Mouse (Mus musculus): ENCODE results near the gene Lemd1. TPM values are rescaled to one million over a fixed set of nuclear protein-coding genes. Genes with fewer than 3 reads are reported as not detected.

Gene Lemd1
- 19.1 and 22.6 TPM in 2 replicates for polyA plus RNA-seq (2015; fragmentation: Nextera tagmentation; extraction: Ambion mirVana)

DNA sequence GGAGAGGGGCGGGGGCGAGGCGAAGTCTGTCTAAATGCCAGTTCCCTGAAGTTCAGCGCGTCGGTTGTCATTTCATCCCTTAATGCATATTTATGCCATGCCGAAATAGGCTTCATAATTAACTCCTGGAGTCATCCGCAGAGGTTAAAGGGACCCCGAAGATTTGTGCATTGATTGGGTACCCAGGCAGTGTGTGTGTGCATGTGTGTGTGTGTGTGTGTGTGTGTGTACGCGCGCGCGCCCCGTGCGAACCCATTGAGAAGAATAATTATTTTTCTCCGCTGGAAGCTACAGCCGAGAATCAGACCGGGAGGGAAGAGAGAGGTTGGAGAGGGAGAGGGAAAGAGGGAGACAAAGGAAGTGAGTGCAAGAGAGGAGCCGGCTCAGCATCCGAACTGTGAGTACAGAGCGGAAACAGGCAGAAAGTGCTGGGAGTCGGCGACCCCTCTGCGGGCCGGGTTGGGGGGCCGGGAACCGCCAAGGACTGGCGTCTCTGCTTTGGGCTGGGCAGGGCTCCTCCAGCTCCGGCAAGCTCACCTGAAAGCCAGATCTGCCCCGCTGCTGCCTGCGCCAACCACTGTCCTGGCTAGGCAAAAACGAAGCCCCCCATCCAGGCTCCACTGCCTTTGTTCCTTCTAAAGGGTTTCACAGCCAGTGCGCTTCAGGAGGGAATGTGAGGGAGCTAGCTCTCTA, at the start of gene Lemd1, which contains the start of gene AC124108.1:
TSS of gene Lemd1 (plus strand) at position 339 of the 693 bp plus-strand sequence.
TSS of gene AC124108.1 (plus strand) at position 365 of the 693 bp plus-strand sequence.
- H3K9me3 ChIP-seq: no peaks in the 10 kb centered on the region
- H3K4me2 ChIP-seq: peak within 1 kb of the TSS; percentile 86
- peaks cover 22% of the 10 kb centered on the region for H3K27me3 ChIP-seq
- peak within 1 kb of the TSS; percentile 97 for H3K9ac ChIP-seq
- peak within 1 kb of the TSS; percentile 100 for H3K27ac ChIP-seq (replicated peaks)
- peaks cover 65% of the 10 kb centered on the region for H3K4me1 ChIP-seq (replicated peaks)
- 1% methylated on average over 34 of the region's 34 CpGs for WGBS
- H3K36me3 ChIP-seq: no peaks in the 10 kb centered on the region
- H3K4me3 ChIP-seq: peak within 1 kb of the TSS; percentile 76
- peak; percentile 47 for ATAC-seq (ENCODE audit: low read depth)

DNA sequence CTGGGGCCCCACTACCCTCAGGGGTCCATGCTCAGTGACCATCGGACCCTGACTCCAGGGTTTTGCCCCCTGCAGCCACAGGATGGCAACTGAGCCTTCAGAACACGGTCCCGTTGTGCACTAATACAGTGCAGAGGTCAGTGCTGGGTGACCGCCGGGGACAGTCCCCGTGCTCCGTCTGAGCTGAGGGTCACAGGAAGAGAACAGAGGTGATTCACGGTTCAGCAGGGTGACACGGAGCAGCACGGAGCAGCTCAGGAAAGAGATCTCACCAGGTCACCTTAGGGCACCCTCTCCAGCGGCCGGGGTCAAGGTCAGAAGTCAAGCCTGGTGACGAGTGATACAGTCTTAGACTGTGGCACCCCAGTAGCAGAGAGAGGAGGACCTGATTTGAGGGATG, 49.5 kb upstream of the Lemd1 start:
- H3K4me2 ChIP-seq: no peak overlapping the region
- H3K9ac ChIP-seq: no peak overlapping the region
- no peak overlapping the region for H3K4me3 ChIP-seq
- no peaks in the 10 kb centered on the region for H3K9me3 ChIP-seq
- H3K27ac ChIP-seq (replicated peaks): no peak overlapping the region
- WGBS: 63% methylated on average over 13 of the region's 13 CpGs
- peaks cover 28% of the 10 kb centered on the region for H3K27me3 ChIP-seq
- peaks cover 31% of the 10 kb centered on the region for H3K4me1 ChIP-seq (replicated peaks)
- H3K36me3 ChIP-seq: no peaks in the 10 kb centered on the region
- no peak for ATAC-seq (ENCODE audit: low read depth)

DNA sequence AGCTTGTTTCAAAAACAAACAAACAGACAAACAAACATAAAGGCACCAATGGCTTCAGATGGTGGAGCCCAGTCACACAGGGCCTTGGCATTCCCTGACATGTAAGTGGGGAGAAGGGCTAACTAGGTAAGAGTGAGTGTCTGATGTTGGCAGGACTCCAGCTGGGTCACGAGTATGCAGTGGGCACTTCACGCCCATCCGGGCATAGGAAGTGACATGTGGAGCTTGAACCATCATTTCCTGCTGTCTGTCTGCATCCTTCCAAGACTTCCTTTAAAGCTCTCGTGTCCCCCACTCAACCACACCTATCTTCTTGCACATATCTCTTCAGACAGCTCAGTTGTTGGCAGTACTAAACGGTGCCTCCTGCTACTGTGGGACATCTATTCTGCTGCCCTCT, 48.2 kb upstream of the Lemd1 start:
- Histone ChIP-seq H3K27me3 (peaks cover 23% of the 10 kb centered on the region), H3K4me3 (no peak overlapping the region), H3K36me3 (no peaks in the 10 kb centered on the region), H3K27ac (replicated peaks) (no peak overlapping the region), H3K9me3 (no peaks in the 10 kb centered on the region), H3K9ac (no peak overlapping the region), H3K4me2 (no peak overlapping the region), H3K4me1 (replicated peaks) (peaks cover 31% of the 10 kb centered on the region)
- 77% methylated on average over 5 of the region's 5 CpGs for WGBS
- ATAC-seq (ENCODE audit: low read depth): no peak

DNA sequence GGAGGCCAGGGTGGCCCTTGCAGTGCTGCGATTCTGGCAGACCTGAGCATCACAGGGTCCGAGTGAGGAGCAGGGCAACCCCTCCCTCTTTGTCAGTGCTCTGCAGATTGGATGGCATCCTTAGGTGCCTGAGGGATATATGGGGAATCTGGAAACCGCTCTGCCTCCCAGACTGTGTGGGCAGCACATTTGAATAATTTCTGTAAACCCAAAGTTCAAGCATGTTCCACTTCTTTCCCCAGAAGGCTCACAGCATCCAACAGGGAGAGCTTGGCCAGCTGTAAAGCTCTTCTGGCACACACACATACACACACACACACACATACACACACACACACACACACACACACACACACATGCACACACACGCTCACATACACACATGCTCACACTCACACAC, 47.5 kb upstream of the Lemd1 start:
- Histone ChIP-seq H3K27ac (replicated peaks) (no peak overlapping the region), H3K9ac (no peak overlapping the region), H3K27me3 (peaks cover 17% of the 10 kb centered on the region), H3K36me3 (no peaks in the 10 kb centered on the region), H3K9me3 (no peaks in the 10 kb centered on the region), H3K4me1 (replicated peaks) (peaks cover 25% of the 10 kb centered on the region), H3K4me2 (no peak overlapping the region), H3K4me3 (no peak overlapping the region)
- ATAC-seq (ENCODE audit: low read depth): no peak
- WGBS: 71% methylated on average over 4 of the region's 4 CpGs

DNA sequence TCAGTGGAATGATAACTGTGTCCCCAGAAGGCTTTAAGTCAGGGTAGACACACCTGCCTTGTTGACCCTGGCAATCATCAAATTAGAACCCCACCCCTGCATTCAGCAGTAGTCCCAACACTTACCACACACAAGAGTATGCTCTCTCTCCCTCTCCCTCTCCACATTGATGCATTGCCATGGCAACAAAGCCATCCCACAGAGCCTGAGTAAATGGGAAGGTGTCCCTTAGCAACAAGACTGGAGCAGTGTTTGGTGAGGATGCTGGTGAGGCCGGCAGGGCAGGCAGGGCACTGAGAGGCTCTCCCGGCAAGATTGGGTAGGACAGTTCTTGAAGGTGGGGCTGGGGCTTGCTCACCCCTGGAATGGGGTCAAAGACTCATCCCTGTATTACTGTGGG, 47.0 kb upstream of the Lemd1 start:
- H3K9ac ChIP-seq: no peak overlapping the region
- WGBS: 14% methylated on average over 2 of the region's 2 CpGs
- H3K4me2 ChIP-seq: no peak overlapping the region
- peaks cover 20% of the 10 kb centered on the region for H3K4me1 ChIP-seq (replicated peaks)
- ATAC-seq (ENCODE audit: low read depth): peak; percentile 72
- H3K9me3 ChIP-seq: no peaks in the 10 kb centered on the region
- H3K36me3 ChIP-seq: no peaks in the 10 kb centered on the region
- H3K27ac ChIP-seq (replicated peaks): no peak overlapping the region
- no peak overlapping the region for H3K4me3 ChIP-seq
- peaks cover 12% of the 10 kb centered on the region for H3K27me3 ChIP-seq

DNA sequence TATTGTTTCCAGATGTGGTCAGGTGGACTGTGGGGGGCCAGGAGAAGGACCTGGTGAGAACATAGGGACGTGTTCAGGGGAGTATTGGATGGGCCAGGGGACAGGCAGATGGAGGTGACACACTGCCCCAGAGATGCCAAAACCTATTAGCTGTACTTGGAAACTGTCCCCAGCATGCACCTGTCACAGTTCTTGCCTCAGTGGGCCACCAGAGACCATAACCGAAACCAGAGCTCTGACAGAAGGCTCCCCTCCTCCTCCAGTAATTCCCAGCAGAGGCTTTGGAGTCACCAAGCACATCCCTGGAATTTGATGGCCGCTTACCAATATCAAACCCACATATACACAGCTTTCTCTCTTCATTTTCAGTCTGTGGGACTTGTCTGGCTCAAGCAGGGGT, 46.4 kb upstream of the Lemd1 start:
- H3K4me1 ChIP-seq (replicated peaks): peaks cover 16% of the 10 kb centered on the region
- no peak overlapping the region for H3K27ac ChIP-seq (replicated peaks)
- peaks cover 6% of the 10 kb centered on the region for H3K27me3 ChIP-seq
- no peak overlapping the region for H3K9ac ChIP-seq
- no peaks in the 10 kb centered on the region for H3K36me3 ChIP-seq
- no peak overlapping the region for H3K4me2 ChIP-seq
- 79% methylated on average over 3 of the region's 3 CpGs for WGBS
- H3K9me3 ChIP-seq: no peaks in the 10 kb centered on the region
- ATAC-seq (ENCODE audit: low read depth): no peak
- no peak overlapping the region for H3K4me3 ChIP-seq

DNA sequence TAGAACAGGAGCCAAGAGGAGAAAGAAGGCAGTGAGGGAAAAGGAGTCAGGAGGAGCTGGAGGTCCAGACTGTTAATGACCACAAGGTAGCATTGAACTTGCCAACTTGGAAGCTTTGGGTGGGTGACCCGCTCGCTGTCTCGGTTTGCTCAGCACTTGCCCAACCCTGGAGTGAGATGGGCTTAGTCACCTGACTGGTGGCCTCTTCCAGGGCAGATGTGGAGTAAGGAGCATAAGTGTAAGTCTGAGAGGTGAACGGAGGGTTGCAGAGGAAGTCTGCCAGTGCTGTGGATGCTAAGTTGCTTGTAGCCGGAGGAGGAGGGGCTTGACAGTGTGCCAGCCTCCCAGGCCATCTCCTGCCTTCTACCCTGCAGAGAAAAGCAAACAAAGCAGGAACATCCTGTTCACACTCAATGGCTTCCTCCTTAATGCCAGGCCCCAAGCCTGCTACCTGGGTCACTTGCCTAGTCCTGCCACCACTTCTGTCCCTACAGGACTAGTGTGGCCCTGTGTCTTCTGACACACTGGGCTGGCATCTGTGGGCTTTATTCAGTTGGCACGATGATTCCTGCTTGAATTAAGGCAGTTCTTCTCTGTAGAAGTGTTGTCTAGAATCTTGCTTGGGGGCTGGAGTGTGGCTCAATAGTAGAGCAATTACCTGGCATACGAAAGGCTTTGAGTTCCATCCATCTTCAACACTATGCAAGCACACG, 45.1 kb upstream of the Lemd1 start:
- 90% methylated on average over 8 of the region's 8 CpGs for WGBS
- no peak overlapping the region for H3K4me3 ChIP-seq
- H3K27ac ChIP-seq (replicated peaks): no peak overlapping the region
- no peaks in the 10 kb centered on the region for H3K36me3 ChIP-seq
- H3K4me1 ChIP-seq (replicated peaks): peaks cover 16% of the 10 kb centered on the region
- H3K27me3 ChIP-seq: no peaks in the 10 kb centered on the region
- no peak overlapping the region for H3K4me2 ChIP-seq
- no peaks in the 10 kb centered on the region for H3K9me3 ChIP-seq
- ATAC-seq (ENCODE audit: low read depth): no peak
- H3K9ac ChIP-seq: no peak overlapping the region; the same call in 1 of the 2 replicates

DNA sequence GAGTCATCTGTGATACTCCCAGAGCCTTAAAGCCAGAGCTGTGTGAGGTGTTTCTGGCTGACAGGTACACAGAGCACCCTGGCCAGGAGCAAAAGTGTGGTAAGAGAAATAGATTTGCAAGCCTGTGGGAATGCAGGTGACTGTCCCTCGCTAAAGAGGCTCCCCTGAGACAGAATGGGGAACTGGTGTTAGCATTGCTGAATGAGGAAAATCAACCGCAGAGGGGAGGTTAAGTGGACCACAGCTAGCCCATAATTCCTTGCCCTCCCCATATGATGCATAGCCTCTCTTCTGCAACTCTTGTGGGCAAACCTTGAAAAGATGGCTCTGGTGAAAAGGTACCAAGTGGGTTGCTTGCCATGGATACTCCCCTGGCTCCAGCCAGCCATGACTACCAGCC, 41.8 kb upstream of the Lemd1 start:
- Histone ChIP-seq H3K27me3 (no peaks in the 10 kb centered on the region), H3K4me3 (no peak overlapping the region), H3K4me1 (replicated peaks) (peaks cover 5% of the 10 kb centered on the region), H3K9ac (no peak overlapping the region), H3K36me3 (no peaks in the 10 kb centered on the region), H3K9me3 (no peaks in the 10 kb centered on the region), H3K4me2 (no peak overlapping the region), H3K27ac (replicated peaks) (no peak overlapping the region)
- ATAC-seq (ENCODE audit: low read depth): no peak
- WGBS: 60% methylated on average over 2 of the region's 2 CpGs

DNA sequence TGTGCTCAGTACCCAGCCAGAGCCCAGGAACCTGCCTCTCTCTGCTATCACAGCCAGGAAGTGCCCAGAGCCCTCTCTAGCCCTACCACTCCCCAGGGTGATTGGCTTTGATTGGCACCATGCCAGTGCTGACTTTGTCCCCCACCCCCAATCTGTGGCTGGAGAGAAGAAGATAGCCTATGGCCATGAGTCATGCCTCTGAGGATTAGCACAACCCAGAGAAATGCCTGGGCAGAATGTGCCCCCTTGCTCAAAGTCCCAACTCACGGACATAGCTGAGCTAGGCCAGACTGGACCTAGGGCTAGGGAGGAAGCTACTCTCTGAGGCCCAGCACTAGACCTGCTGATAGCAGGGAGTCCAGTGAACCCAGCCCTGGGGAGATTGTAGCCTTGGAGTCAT, 41.1 kb upstream of the Lemd1 start:
- H3K4me3 ChIP-seq: no peak overlapping the region
- H3K9ac ChIP-seq: no peak overlapping the region
- H3K36me3 ChIP-seq: no peaks in the 10 kb centered on the region
- no peak overlapping the region for H3K4me2 ChIP-seq
- WGBS: 48% methylated on average over 1 of the region's 1 CpGs
- no peak for ATAC-seq (ENCODE audit: low read depth)
- no peaks in the 10 kb centered on the region for H3K9me3 ChIP-seq
- H3K4me1 ChIP-seq (replicated peaks): no peaks in the 10 kb centered on the region
- H3K27ac ChIP-seq (replicated peaks): no peak overlapping the region
- no peaks in the 10 kb centered on the region for H3K27me3 ChIP-seq

DNA sequence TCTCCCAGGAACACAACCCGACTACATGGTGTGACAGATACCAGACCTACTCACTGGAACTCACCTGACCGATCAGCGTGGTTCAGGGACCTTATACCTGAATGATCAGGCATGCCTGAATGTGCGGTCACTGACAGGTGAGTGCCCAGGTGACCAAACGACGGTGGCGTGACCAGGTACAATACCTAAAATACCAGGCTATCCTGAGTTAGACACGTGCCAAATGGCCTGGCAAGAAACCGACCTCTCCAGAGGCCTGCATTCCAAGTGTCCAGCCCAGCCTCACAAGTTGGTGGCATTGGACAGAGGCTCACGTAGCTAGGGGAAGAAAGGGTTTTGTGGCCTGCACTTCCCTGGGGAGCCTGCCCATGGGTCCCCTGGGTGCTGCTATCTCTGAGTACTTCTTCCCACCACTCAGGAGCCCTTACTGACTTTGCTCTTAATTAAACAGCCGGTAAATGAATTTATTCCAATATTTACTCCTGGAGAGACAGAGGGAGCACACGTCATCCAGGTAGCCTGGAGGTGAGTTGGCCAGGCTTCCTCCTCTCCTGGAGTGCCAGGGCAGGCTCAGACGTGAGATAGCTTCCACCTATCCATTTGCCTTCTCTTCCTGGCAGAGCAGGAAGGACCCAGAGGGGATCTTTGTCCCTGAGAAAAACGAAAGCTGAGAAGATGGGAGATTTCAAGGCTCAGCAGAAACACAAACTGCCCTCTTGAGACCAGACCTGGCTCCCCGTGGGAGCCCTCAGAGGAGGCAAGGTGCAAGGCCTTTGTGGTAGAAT, 40.2 kb upstream of the Lemd1 start:
- H3K4me1 ChIP-seq (replicated peaks): no peaks in the 10 kb centered on the region
- 73% methylated on average over 15 of the region's 15 CpGs for WGBS
- no peaks in the 10 kb centered on the region for H3K27me3 ChIP-seq
- H3K9me3 ChIP-seq: no peaks in the 10 kb centered on the region
- no peaks in the 10 kb centered on the region for H3K36me3 ChIP-seq
- no peak overlapping the region for H3K9ac ChIP-seq
- H3K4me2 ChIP-seq: no peak overlapping the region
- H3K27ac ChIP-seq (replicated peaks): no peak overlapping the region
- H3K4me3 ChIP-seq: no peak overlapping the region
- ATAC-seq (ENCODE audit: low read depth): no peak

DNA sequence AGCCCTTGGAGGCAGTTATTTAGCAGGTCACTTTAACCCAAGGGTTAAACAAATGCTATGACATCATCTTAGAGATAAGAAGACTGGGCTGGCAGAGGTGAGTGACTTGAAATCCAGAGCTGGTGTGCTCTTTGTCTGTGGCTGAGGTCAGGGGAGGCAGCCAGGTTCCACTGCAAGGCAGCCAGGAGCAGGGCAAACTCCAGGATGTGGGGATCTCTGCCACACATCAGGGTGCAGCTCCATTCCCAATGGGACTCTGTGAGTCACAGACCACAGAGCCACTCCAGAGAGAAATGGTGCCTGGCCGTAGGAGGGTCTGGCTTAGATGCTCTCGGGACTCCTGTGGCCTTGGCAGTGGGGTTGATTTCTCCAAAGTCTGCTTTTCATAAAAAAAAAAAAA, 39.3 kb upstream of the Lemd1 start:
- no peak overlapping the region for H3K4me3 ChIP-seq
- WGBS: 70% methylated on average over 2 of the region's 2 CpGs

DNA sequence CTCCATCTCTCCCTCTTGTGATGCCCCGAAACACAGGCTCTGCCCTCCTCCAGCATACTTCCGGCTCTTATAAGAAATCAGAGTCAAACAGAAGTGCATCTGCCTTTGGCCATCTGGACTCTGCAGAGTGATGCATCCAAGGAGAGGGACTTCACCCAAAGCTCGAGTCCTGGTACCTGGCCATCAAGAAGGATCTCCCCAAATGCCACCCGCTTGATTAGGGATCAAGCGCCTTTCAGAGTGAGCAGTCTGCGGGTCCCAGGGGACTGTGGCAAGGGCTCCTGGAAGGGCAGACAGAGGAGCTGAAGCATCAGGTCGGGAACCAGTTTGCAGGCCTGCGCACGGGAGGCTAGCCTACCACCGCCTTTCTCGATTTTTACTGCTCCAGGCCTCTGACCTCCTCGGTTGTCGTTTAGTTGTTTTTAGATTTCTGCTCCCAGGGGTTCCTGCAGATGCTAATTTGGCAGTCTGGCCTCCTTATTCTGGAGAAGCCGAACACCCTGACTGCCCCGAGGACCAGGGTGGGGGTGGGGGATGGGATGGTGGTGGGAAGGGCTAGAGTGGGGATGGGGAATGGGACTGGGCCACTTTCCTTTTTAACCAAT, 38.0 kb upstream of the Lemd1 start:
- 30% methylated on average over 15 of the region's 15 CpGs for WGBS
- Histone ChIP-seq H3K4me3 (no peak overlapping the region), H3K4me1 (replicated peaks) (peaks cover 8% of the 10 kb centered on the region), H3K4me2 (no peak overlapping the region), H3K36me3 (no peaks in the 10 kb centered on the region), H3K9ac (no peak overlapping the region), H3K27me3 (peaks cover 2% of the 10 kb centered on the region), H3K27ac (replicated peaks) (no peak overlapping the region), H3K9me3 (no peaks in the 10 kb centered on the region)
- ATAC-seq (ENCODE audit: low read depth): no peak

More for the DNA sequence above, 39.3 kb upstream of the Lemd1 start:
- no peak overlapping the region for H3K9ac ChIP-seq
- no peaks in the 10 kb centered on the region for H3K9me3 ChIP-seq
- no peaks in the 10 kb centered on the region for H3K4me1 ChIP-seq (replicated peaks)
- H3K4me2 ChIP-seq: no peak overlapping the region
- H3K36me3 ChIP-seq: no peaks in the 10 kb centered on the region
- H3K27ac ChIP-seq (replicated peaks): no peak overlapping the region
- H3K27me3 ChIP-seq: no peaks in the 10 kb centered on the region
- no peak for ATAC-seq (ENCODE audit: low read depth)
